Mouse (Mus musculus): ENCODE results near the gene Kctd17. TPM values are rescaled to one million over a fixed set of nuclear protein-coding genes. Genes with fewer than 3 reads are reported as not detected.

Kctd17 gene
- total and polyA plus RNA-seq, 3 experiments: 0.04 to 0.05 TPM; not detected in 1

DNA sequence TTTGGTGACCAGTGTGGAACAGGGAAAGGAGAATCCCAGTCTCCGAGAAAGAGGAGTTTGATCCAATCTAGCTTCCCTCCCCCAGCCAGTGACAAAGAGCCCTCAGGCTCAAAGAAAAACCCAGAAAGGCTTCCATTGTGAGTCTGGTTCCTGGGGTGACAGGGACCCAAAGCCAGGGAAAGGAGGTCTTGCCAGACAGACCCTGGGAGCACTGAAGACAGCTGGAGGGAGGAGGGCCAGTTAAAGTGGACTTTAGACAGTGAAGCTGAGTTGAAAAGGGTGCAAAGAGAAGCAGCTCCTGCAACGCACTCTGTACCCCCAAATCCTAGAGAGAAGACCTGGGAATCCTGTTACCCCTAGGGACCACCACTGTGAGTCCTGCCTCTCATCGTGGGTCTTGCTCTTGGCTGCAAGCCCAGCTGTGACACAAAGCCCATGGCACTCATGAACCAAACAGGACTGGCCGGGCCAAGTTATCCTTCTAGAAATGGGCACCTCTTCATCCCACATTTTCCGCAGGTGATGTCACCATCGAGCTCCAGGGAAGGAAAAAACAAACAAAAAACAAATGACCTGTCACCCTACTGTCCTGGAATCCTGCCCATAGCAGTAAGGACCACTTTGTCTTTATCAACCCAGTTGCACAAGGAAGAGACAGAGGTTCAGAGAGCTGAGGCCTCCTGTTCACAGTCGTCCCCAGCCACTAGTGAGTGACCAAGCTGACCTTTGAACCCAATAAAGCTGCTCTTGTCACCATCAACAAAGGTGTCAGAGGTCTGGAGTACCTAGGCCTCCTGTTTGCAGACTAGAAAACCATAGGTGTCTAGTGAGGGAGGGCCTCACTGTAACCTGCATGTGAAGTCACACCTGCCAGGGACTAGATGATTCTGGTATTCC, 43.9 kb upstream of the Kctd17 start:
- ATAC-seq (ENCODE audit: extremely low read depth, insufficient number of reproducible peaks, low FRiP score, poor library complexity, severe bottlenecking) (no peak), DNase-seq (ENCODE audit: low spot score) (no peak)
- Histone ChIP-seq H3K4me1 (ENCODE audit: insufficient read depth, low read depth, low read length) (no peaks in the 10 kb centered on the region), H3K4me3 (ENCODE audit: low read depth, low read length) (no peak overlapping the region), H3K36me3 (replicated peaks) (no peaks in the 10 kb centered on the region), H3K27me3 (ENCODE audit: insufficient read depth, low read length) (peaks cover 41% of the 10 kb centered on the region), H3K9me3 (replicated peaks) (no peaks in the 10 kb centered on the region)
- TF ChIP-seq GATA2 (IDR thresholded peaks at IDR 0.05; ENCODE audit: borderline replicate concordance, low read depth, low read length): no peak
- TF ChIP-seq POLR2AphosphoS5 (IDR thresholded peaks at IDR 0.05; ENCODE audit: insufficient replicate concordance, low read depth, low read length): no peak
- TF ChIP-seq CTCF (IDR thresholded peaks at IDR 0.05; ENCODE audit: low read depth, low read length): no peak
- TF ChIP-seq TAL1 (conservative IDR thresholded peaks at IDR 0.05; ENCODE audit: low read depth, low read length): no peak
- no peak for TF ChIP-seq GATA1 (IDR thresholded peaks at IDR 0.05; ENCODE audit: borderline replicate concordance, low read length)

- H3K27me3 ChIP-seq (ENCODE audit: insufficient read depth, low read length): peaks cover 52% of the 10 kb centered on the region
- H3K36me3 ChIP-seq (replicated peaks): no peaks in the 10 kb centered on the region
- no peak for ATAC-seq (ENCODE audit: extremely low read depth, insufficient number of reproducible peaks, low FRiP score, poor library complexity, severe bottlenecking)
Measured at GRCm38 (mm10) chr15:78385564-78385963, 42.8 kb upstream of the Kctd17 start.

DNA sequence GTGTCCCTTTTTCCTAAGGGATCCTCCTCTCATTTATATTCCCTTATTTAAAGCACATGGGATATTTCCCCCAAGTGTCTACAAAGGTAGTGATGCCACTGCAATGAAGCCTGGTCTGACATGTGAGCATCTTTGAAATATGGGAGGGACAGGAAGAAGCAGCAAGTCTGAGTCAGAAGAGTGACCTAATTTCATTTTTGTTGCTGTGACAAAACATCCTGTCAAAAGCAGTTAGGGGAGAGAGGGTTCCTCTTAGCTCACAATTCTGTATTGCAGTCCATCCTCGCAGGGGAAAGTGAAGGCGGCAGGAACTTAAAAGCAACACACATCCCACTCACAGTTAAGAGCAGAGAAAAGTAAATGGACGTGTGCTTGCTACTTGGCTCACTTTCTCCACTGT, 37.5 kb upstream of the Kctd17 start:
- Histone ChIP-seq H3K27me3 (ENCODE audit: insufficient read depth, low read length) (peaks cover 63% of the 10 kb centered on the region), H3K4me3 (ENCODE audit: low read depth, low read length) (no peak overlapping the region), H3K4me1 (ENCODE audit: insufficient read depth, low read depth, low read length) (no peaks in the 10 kb centered on the region), H3K9me3 (replicated peaks) (no peaks in the 10 kb centered on the region), H3K36me3 (replicated peaks) (no peaks in the 10 kb centered on the region)
- ATAC-seq (ENCODE audit: extremely low read depth, insufficient number of reproducible peaks, low FRiP score, poor library complexity, severe bottlenecking) (no peak), DNase-seq (ENCODE audit: low spot score) (no peak)
- no peak for TF ChIP-seq GATA1 (IDR thresholded peaks at IDR 0.05; ENCODE audit: borderline replicate concordance, low read length)
- no peak for TF ChIP-seq TAL1 (conservative IDR thresholded peaks at IDR 0.05; ENCODE audit: low read depth, low read length)
- TF ChIP-seq CTCF (IDR thresholded peaks at IDR 0.05; ENCODE audit: low read depth, low read length): no peak
- no peak for TF ChIP-seq GATA2 (IDR thresholded peaks at IDR 0.05; ENCODE audit: borderline replicate concordance, low read depth, low read length)
- TF ChIP-seq POLR2AphosphoS5 (IDR thresholded peaks at IDR 0.05; ENCODE audit: insufficient replicate concordance, low read depth, low read length): no peak

More at GRCm38 (mm10) chr15:78385564-78385963, 42.8 kb upstream of the Kctd17 start:
- Histone ChIP-seq H3K9me3 (replicated peaks) (no peaks in the 10 kb centered on the region), H3K4me1 (ENCODE audit: insufficient read depth, low read depth, low read length) (no peaks in the 10 kb centered on the region), H3K4me3 (ENCODE audit: low read depth, low read length) (no peak overlapping the region)
- no peak for DNase-seq (ENCODE audit: low spot score)
- no peak for TF ChIP-seq POLR2AphosphoS5 (IDR thresholded peaks at IDR 0.05; ENCODE audit: insufficient replicate concordance, low read depth, low read length)
- no peak for TF ChIP-seq TAL1 (conservative IDR thresholded peaks at IDR 0.05; ENCODE audit: low read depth, low read length)
- TF ChIP-seq GATA2 (IDR thresholded peaks at IDR 0.05; ENCODE audit: borderline replicate concordance, low read depth, low read length): no peak
- no peak for TF ChIP-seq CTCF (IDR thresholded peaks at IDR 0.05; ENCODE audit: low read depth, low read length)
- no peak for TF ChIP-seq GATA1 (IDR thresholded peaks at IDR 0.05; ENCODE audit: borderline replicate concordance, low read length)

GRCm38 (mm10) chr15:78395478-78395962, 32.8 kb upstream of the Kctd17 start, which contains the start of gene Tex33:
TSS of gene Tex33 (minus strand) at chr15:78395912.
- TF ChIP-seq TAL1 (conservative IDR thresholded peaks at IDR 0.05; ENCODE audit: low read depth, low read length) (no peak), CTCF (IDR thresholded peaks at IDR 0.05; ENCODE audit: low read depth, low read length) (no peak), GATA1 (IDR thresholded peaks at IDR 0.05; ENCODE audit: borderline replicate concordance, low read length) (no peak), GATA2 (IDR thresholded peaks at IDR 0.05; ENCODE audit: borderline replicate concordance, low read depth, low read length) (no peak), POLR2AphosphoS5 (IDR thresholded peaks at IDR 0.05; ENCODE audit: insufficient replicate concordance, low read depth, low read length) (no peak)
- Histone ChIP-seq H3K36me3 (replicated peaks) (no peaks in the 10 kb centered on the region), H3K9me3 (replicated peaks) (no peaks in the 10 kb centered on the region), H3K4me1 (ENCODE audit: insufficient read depth, low read depth, low read length) (no peaks in the 10 kb centered on the region), H3K27me3 (ENCODE audit: insufficient read depth, low read length) (peaks cover 64% of the 10 kb centered on the region), H3K4me3 (ENCODE audit: low read depth, low read length) (no peak within 1 kb of the TSS)
- no peak for ATAC-seq (ENCODE audit: extremely low read depth, insufficient number of reproducible peaks, low FRiP score, poor library complexity, severe bottlenecking)
- no peak for DNase-seq (ENCODE audit: low spot score)

GRCm38 (mm10) chr15:78401345-78401744, 27.0 kb upstream of the Kctd17 start:
- H3K36me3 ChIP-seq (replicated peaks): no peaks in the 10 kb centered on the region
- peaks cover 69% of the 10 kb centered on the region for H3K27me3 ChIP-seq (ENCODE audit: insufficient read depth, low read length)
- no peak for DNase-seq (ENCODE audit: low spot score)
- no peaks in the 10 kb centered on the region for H3K9me3 ChIP-seq (replicated peaks)
- peaks cover 12% of the 10 kb centered on the region for H3K4me1 ChIP-seq (ENCODE audit: insufficient read depth, low read depth, low read length)
- TF ChIP-seq POLR2AphosphoS5 (IDR thresholded peaks at IDR 0.05; ENCODE audit: insufficient replicate concordance, low read depth, low read length) (no peak), GATA1 (IDR thresholded peaks at IDR 0.05; ENCODE audit: borderline replicate concordance, low read length) (no peak), TAL1 (conservative IDR thresholded peaks at IDR 0.05; ENCODE audit: low read depth, low read length) (no peak), CTCF (IDR thresholded peaks at IDR 0.05; ENCODE audit: low read depth, low read length) (no peak), GATA2 (IDR thresholded peaks at IDR 0.05; ENCODE audit: borderline replicate concordance, low read depth, low read length) (no peak)
- ATAC-seq (ENCODE audit: extremely low read depth, insufficient number of reproducible peaks, low FRiP score, poor library complexity, severe bottlenecking): no peak
- H3K4me3 ChIP-seq (ENCODE audit: low read depth, low read length): no peak overlapping the region

DNA sequence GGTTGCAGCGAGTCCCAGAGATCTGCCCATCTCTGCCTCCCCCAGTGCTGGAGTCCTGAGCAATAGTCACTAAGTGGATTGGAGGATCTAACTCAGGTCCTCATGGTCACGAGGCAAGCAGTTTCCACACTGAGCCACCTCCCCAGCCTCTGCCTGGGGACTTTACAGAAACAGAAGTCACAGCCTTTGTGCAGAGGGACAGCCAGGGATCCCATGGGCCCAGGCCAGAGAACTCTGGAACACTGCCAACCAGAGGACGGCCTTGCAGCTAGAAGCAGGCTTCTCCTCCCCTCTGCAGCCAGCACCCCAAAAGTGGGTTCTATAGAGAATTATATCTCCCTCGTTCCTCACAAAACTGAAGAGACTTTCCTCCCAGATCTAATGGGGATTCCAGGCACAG, 26.4 kb upstream of the Kctd17 start:
- Histone ChIP-seq H3K27me3 (ENCODE audit: insufficient read depth, low read length) (peaks cover 67% of the 10 kb centered on the region), H3K4me1 (ENCODE audit: insufficient read depth, low read depth, low read length) (peaks cover 18% of the 10 kb centered on the region), H3K36me3 (replicated peaks) (no peaks in the 10 kb centered on the region), H3K4me3 (ENCODE audit: low read depth, low read length) (no peak overlapping the region), H3K9me3 (replicated peaks) (no peaks in the 10 kb centered on the region)
- ATAC-seq (ENCODE audit: extremely low read depth, insufficient number of reproducible peaks, low FRiP score, poor library complexity, severe bottlenecking) (no peak), DNase-seq (ENCODE audit: low spot score) (no peak)
- TF ChIP-seq POLR2AphosphoS5 (IDR thresholded peaks at IDR 0.05; ENCODE audit: insufficient replicate concordance, low read depth, low read length) (no peak), GATA2 (IDR thresholded peaks at IDR 0.05; ENCODE audit: borderline replicate concordance, low read depth, low read length) (no peak), GATA1 (IDR thresholded peaks at IDR 0.05; ENCODE audit: borderline replicate concordance, low read length) (no peak), CTCF (IDR thresholded peaks at IDR 0.05; ENCODE audit: low read depth, low read length) (no peak), TAL1 (conservative IDR thresholded peaks at IDR 0.05; ENCODE audit: low read depth, low read length) (no peak)

Measured in G1E (cell line).